Mouse (Mus musculus) thymus, postnatal 4 days (tissue): ENCODE data around the gene Polr2j.
A peak's percentile ranks its signal among the peaks of the same experiment; 100 is the strongest.
"Not testable (repeated sequence)": the region's sequence is repeated elsewhere in the genome, so short reads cannot be mapped to it uniquely, and the experiment has no call there.

Source experiments
- DNase-seq: peaks from one replicate; pipeline ENCODE4 v3.0.0; 2021

The Polr2j gene

GRCm38 (mm10) chr5:136109042-136109441, 7.4 kb upstream of the Polr2j start:
- DNase-seq, result no peak

DNA sequence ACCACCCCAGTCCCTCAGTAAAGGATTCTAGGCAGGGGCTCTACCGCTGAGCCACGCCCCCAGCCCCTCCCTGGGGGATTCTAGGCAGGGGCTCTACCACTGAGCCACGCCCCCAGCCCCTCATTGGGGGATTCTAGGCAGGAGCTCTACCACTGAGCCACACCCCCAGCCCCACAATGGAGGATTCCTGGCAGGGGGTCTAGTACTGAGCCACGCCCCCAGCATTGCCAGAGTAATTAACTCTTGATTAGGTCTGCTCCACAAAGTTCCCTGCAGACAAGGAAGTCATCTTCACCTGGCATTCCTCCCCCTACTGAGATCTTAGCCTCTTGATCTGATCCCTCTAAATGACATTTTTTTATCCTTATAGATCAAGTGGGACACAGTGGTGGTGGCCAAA, 2.9 kb upstream of the Polr2j start:
- not testable (repeated sequence) for DNase-seq

DNA sequence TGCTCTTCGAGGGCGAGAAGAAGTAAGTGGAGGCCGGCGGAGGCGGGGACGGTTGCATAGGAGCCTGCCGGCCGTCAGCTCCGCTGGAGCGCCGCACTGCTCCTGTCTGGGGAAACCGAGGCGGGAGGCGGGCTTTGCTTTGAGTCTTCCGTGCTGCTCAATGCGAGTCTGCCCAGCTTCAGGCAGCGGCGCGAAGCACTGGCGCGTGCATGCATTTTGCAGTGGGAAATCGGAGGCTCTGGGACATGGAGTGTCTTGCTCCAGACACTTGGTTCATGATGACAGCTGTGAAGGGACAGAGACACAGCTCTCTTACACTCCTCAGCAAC, 317 bp downstream of the Polr2j start:
- DNase-seq, result no peak

DNA sequence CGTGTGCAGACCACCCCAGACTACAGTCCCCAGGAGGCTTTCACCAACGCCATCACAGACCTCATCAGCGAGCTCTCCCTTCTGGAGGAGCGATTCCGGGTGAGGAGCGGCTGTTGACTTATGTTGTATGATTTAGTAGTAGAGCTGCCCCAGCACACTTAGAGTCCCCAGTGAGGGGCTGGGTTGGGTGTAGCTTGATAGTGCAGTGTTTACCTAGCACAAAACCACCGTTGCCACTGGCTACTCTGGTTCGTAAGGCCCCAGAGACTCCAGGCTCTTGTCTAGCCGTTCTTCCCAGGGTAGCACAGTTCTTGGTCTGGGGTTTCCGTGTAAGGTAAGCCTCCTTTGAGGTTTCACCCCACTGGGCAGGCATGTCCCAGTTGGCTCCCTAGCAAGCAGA, 5.7 kb downstream of the Polr2j start:
- DNase-seq, result no peak

GRCm38 (mm10) chr5:136135571-136136291, 19.3 kb downstream of the Polr2j start, which contains the start of the genes Lrwd1 and Alkbh4:
Lrwd1 (minus strand) TSS chr5:136136074.
Alkbh4 (plus strand) TSS chr5:136136146.
- peak; percentile 98 for DNase-seq

DNA sequence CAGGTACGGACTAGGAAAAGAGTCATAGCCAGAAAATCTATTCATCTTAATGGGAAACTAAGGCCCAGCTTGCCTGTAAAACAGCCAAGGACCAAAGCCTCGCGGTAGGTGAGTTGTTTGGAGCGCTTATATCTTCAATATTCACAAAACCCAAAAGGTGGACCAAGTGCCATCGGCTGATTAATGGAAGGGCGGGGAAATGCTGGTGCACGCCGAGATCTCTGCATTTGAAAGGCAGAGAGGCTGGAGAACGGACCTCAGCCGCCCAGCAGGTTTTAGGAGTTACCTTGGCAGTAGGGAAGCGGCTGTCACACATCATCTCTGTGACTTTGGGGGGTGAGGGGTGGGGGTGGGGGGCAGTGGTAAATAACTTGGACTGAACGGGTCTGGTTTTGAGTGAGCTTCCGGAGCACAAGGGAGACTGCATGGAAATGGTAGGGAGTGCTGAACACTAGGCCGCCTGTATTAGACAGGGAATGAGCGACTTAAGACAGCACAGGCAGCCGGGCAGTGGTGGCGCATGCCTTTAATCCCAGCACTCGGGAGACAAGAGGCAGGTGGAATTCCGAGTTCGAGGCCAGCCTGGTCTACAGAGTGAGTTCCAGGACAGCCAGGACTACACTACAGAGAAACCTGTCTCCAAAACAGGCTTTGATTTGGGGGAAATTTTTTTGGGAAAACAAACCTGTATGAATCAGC, 20.0 kb downstream of the Polr2j start:
- DNase-seq, result peak; percentile 35

GRCm38 (mm10) chr5:136137658-136138274, 21.3 kb downstream of the Polr2j start:
- peak; percentile 89 for DNase-seq

DNA sequence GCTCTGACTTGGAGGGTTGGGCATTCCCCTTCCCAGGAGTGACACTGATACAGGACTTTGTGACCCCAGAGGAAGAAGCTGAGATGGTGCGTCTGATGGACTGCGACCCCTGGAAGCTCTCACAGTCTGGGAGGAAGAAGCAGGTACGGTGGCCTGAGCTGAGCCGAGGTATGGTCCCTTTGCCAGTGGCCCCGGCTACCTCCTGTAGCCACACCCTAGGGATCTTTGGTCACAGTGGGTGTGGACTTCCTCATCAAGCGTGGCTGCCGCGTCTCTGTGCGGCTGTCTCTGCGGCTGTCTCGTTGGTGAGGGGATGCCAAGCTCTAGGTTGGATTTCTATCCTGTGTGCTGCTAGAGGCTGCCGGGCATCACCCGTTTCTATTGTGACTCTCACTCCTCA, 23.0 kb downstream of the Polr2j start:
- no peak for DNase-seq

DNA sequence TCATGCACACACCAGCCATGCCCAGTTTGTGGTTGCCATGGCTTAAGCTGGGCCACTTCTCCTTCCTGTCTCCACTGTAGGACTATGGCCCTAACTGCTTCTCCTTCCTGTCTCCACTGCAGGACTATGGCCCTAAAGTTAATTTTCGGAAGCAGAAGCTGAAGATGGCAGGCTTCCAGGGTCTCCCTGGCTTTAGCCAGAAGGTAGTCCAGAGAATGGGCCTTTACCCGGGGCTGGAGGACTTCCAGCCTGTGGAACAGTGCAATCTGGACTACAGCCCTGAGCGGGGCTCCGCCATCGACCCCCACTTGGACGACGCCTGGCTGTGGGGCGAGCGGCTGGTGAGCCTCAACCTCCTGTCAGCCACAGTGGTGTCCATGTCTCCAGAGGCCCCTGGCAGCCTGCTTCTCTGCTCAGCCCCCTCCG, 23.6 kb downstream of the Polr2j start:
- DNase-seq, result no peak

DNA sequence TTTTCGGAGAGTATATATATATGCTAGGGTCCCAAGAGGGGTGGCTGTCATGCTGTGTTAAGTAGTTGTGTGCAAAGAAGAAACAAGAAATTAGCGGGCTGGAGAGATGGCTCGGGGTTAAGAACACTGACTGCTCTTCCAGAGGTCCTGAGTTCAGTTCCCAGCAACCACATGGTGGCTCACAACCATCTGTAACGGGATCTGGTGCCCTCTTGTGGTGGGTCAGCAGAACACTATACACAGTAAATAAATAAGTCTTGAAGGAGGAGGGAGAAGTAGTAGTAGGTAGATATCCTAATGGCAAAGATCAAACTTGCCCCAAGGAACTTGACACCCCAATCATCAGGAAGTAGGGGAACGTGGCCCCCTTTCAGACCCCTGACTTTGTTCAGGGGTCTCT, 26.3 kb downstream of the Polr2j start:
- DNase-seq, result peak; percentile 65

GRCm38 (mm10) chr5:136143161-136143755, 26.8 kb downstream of the Polr2j start:
- peak; percentile 64 for DNase-seq

GRCm38 (mm10) chr5:136144606-136145430, 28.4 kb downstream of the Polr2j start:
- DNase-seq, result peak; percentile 35

DNA sequence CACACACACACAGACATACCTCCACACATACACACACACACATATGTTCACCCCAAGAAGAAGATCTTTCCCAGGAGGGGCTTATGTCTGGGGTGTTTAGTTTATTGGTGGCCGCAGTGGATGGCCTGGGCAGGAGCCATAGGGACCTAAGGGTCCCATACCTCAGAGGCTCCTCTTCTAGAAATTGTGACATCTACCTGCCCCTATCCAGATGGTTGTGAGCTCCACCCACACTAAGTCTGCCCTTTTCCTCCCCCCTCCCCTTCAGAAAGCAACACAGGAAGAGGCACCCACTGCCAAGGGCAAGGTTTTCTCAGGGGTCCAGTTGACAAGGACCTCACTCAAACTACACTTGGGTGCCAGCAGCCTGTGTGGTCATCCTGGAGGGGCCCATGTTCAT, 30.5 kb downstream of the Polr2j start:
- peak; percentile 75 for DNase-seq

DNA sequence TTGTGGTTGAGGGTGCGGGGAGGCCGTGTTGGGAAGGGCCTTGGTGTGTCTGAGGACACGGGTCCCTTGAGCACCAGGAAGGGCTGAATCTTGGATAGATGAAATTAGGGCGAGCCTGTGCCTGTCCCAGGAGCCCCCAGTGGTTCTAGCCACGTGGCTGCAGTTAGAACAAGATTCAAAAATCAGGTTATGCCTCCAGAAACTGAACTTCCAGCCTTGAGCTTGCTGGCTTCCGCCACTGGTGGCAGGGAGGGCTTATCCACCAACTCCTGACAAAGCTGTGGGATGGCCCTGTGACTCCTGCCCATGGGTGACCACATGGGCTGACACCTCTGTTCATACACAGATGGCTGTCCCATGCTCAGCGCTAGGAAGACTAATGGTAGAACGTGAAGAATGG, 31.3 kb downstream of the Polr2j start:
- DNase-seq, result peak; percentile 61

GRCm38 (mm10) chr5:136149134-136149576, 32.7 kb downstream of the Polr2j start:
- DNase-seq, result peak; percentile 74

DNA sequence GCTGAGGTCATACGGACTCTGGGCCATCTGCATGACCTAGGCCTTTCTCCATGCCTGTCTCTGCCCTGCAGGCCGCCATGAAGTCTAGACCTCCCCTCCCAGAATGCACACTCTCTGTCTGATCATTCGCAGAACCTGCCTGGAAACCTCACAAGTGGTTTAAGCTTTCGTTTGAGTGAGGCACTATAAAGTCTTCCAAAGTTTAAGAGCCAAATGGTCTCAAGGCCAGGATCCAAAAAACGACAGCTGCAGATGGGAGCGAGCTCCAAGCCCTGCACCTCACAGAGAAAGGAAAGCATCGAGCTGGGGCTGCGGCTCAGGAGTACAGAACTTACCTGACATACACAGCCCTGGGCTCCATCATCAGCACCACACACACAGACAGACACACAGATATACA, 35.9 kb downstream of the Polr2j start:
- DNase-seq, result no peak

- no peak for DNase-seq
Measured at GRCm38 (mm10) chr5:136155399-136155798, 39.0 kb downstream of the Polr2j start.

- not testable (repeated sequence) for DNase-seq
Measured at GRCm38 (mm10) chr5:136160084-136160483, 43.7 kb downstream of the Polr2j start.

DNA sequence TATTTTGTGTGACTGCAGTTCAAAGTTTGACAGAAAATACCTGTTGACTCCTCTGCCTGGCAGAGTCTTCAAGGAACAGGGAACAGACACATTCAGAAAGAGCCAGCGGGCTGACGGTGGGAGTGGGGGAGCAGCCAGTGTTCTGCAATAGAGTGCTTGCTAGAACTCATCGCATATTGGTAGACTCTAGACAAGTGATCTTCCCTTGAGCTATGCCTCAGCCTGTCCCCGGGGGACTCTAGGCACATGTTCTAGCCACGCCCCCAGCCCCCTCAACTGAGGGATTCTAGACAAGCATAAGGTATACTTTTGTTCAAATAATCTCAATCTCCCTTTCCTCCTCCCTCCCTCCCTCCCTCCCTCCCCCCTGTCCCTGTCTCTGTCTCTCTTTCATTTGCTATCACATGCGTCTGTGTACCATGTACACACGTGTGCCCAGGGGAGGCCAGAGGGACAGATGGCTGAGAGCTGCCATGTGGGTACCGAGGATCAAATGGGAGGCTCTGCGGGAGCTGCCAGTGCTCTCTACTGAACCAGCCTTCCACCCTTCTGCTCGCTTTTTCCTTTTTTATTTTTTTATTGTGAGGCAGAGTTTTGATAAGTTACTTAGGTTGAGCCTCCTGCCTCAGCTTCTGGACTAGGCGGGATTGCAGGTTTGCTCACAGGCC, 47.5 kb downstream of the Polr2j start:
- DNase-seq, result no peak

DNA sequence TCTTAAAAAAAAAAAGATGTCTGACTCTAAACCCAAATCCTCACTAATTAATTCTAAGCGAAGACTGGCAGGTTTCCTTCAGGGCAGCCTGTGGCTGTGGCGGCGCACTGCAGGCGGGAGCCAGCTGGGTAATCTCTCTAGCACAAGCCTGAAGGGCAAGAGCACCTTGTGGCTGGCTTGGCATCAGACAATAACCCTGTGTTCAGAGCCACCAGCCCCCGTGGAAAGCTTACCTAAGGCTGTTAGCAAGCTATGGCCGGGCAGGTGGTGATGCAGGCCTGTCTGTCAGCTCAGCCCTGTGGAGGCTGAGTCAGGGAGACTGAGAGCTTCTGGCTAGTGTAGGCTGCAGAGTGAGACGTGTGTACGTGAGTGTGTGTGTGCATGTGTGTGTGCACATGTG, 48.8 kb downstream of the Polr2j start:
- no peak for DNase-seq

- DNase-seq, result no peak
Measured at GRCm38 (mm10) chr5:136167296-136167695, 50.9 kb downstream of the Polr2j start.

GRCm38 (mm10) chr5:136168071-136168470, 51.6 kb downstream of the Polr2j start:
- DNase-seq, result peak; percentile 44
